Mouse (Mus musculus): ENCODE data around the gene Ace.

Ace gene

DNA sequence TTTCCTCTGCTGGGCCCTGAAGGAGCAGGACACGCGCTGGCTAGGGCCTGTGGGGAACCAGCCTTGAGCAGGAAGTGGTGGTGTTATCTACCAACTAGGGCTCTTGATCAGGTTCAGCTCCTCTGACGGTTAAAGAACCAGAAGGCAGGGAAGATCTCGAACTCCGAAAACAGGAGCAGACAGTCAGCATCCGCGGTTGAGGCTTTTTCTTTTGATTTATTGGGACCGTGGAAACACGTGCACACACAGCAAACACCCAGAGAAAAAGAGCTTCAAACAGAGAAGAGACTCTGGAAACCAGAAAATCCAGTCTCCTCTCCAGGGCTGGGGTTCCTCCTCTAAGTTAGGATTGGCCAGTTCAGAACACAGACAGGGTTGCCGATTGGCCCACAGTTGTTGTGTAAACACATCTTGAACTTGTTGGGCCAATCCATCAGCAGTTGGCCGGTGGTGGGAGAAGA, 21.0 kb upstream of the Ace start:
- no peak for DNase-seq (ENCODE audit: low spot score)

DNA sequence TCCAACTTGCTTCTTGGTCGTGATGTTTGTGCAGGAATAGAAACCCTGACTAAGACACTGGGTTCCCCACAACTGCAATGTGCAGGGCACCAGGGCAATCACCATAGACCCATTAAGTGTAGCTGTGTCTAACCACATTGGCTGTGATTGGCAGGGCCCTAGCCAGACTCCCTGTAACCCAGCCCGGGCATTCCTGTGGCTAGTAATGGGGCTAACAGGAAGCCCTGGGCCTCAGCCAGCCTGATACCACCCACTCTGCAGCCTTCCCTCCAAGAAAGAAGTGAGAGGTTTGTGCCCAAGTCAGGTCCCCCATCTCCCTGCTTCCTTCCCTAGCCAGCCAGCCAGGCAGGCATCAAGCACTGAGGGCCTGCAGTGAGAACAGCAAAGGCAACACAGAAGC, 19.5 kb upstream of the Ace start:
- DNase-seq (ENCODE audit: low spot score): no peak

DNA sequence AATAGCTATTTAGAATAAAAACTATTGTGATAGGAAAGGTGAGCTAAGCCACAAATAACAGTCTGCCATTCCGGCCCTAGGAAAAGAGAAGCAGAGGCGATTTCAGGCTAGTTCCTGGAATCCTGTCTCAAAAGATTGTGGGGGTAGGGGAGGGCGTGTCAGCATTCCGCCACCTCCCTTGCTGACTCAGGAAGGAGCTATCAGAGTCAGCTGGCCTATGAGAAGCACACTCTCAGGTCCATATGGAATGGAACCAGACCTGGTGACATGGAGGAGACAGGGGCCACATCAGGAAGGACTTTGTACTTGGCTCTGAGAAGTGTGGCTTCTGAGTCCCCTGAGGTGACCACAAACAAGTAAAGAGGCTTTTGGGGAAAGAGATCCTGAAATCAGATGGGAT, 17.2 kb upstream of the Ace start:
- DNase-seq (ENCODE audit: low spot score): no peak

DNA sequence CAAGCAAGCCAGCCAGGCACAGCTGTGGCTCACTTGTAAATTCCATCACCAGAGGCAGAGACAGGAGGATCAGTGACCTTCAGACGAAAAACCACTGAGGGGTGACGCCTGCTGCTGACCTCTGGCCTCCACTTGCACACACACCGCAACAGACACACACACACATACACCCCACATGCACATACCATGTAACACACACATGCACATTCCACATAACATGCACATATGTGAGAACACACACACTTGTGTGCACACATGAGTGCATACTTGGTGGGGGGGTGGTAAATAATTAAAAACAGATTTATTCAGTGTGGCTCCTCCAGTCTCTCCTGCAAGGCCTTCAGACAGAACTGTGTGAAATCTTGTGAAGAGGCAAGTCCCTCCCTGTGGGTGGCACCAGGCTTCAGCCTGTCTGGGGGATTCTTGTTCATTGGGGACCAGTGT, 16.1 kb upstream of the Ace start:
- no peak for DNase-seq (ENCODE audit: low spot score)

DNA sequence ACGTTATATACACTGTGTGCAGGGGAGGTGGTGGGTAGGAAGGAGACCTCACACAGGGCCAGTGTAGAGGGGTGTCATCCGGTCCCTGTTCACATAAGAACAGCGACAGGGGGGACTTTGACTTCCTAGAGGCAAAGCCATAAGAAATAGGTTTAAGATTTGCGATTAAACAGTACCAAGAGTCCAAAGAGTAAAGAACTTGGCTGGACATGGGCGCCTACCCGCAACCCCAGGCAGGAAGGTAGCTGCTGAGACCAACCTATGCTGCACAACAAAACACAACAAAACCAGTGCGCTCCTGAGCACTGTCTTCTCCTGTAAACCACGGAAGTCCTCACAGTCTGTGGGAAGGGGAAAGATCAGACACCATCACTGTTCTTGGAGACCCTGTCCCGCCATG, 15.6 kb upstream of the Ace start:
- no peak for DNase-seq (ENCODE audit: low spot score)

DNA sequence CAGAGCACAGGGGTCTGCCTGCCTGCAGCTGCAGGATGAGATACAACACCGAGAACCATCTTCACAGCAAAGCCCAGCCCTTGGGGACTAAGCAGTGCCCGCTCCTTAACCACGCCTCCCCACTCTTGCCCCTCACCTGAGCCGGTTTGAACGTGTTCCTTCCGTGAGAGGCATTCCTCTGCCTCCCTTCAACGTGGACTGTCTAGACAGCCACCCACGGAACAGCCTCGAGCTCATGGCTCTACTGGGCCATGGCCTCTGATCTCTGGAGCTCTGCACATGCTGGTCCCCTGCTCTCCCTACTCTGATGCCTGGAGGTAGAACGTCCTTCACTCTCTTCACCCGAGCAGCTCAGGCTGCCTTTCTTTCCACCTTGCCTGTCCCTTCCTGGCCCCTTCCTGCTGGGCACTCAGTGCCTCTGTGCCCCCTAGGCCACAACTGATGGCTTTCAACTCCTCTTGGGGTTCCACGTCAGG, 14.8 kb upstream of the Ace start, which contains the start of gene Cyb561:
TSS of gene Cyb561 (minus strand) at position 426 of the 476 bp plus-strand sequence.
- no peak for DNase-seq (ENCODE audit: low spot score)

DNA sequence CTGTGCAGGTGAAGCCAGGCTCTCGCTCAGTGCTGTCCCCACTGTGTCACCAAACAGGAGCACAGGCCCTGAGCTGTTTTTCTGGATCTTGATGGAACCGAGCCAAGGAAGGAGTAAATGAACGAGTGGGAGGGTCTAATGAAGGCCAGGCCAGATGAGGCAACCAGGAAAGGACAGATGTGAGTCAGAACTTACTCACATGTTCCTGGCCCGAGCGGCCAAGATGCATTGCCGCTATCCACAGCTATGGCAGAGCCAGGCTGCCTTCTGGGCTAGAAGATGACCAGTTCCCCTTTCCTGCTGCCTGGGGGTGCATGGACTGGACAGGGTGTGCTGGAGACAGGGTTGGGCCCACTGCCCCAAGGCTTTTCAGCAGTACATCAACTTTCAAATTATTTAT, 14.3 kb upstream of the Ace start:
- DNase-seq (ENCODE audit: low spot score): peak; percentile 53

DNA sequence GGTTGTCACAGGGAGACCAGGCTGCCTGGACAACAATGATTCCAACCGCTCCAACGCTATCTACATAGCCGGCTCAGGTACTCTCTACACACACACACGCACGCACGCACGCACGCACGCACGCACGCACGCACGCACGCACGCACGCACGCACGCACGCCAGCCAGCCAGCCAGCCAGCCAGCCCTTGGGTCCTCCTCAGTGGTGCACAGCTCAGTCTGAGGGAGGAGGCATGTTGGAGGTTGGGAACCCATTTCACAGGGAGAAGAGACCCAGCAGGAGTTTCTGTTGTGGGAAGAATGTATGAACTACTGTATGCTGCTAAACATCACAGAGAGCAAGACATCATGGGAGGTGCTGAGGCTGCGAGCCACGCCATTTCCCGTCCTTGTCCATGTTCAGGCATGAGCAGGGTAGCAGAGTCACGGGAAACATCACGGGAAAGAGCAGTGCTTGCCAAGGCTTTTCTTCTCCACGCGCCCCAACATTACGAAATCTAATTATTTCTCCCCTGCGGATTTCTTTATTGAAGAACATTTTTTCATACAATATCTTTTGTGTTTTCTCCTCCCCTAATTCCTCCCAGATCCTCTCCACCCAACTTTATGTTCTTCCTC, 11.8 kb upstream of the Ace start:
- DNase-seq (ENCODE audit: low spot score): no peak

DNA sequence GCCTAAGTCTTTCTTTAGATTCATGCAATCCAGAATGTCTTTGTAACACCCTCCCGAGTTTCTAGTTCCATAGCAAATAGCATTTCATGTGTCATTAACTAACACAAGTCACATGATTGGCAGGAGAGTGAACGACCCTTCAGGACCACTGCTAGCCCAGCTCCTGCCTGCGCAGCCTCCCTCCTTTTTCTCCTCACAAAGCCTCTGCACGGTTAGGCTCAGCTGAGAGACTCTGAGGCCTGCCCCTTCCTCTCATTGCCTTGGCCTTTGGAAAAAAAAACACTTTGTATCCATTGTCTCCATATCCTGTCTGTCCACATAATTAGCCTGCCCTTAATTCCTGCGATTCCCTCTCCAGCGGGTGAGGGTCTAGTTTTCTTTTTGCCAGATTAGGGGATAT, 10.2 kb upstream of the Ace start:
- DNase-seq (ENCODE audit: low spot score): no peak

DNA sequence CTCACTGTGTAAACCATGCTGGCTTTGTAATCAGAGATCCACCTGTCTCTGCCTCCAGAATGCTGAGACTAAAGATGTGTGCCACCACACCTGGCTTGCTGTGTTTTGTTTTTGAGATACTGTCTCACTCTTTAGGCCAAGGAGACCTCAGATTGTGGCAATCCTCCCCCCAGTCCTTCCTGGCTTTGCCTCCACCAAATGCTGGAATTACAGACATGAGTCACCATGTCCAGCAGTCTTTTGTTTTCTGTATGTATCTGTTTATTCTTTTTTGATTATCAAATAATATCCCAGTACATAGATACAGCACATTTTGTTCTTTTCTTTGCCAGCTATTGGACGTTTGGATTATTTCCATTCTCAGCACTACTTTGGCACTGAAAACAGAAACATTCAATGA, 9.2 kb upstream of the Ace start:
- no peak for DNase-seq (ENCODE audit: low spot score)

DNA sequence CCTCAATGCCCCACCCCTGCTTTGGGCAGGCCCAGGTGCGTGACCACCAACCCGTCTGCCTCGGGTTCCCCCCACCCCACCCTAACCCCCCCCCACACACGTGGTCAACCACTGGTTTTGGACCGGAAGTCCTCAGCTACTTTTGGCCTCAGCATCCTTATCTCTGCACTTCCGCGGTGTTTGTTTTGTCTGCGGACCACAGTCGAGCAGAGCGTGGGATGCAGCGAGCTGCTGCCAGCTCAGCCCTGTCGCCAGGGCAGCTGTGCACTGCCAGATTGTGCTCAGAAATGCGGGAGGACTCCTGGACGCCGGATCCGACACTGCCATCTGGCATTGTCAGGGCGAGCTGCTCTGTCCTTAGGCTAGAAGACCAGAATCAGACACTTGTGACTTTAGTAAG, 8.4 kb upstream of the Ace start:
- peak; percentile 70 for DNase-seq (ENCODE audit: low spot score)

DNA sequence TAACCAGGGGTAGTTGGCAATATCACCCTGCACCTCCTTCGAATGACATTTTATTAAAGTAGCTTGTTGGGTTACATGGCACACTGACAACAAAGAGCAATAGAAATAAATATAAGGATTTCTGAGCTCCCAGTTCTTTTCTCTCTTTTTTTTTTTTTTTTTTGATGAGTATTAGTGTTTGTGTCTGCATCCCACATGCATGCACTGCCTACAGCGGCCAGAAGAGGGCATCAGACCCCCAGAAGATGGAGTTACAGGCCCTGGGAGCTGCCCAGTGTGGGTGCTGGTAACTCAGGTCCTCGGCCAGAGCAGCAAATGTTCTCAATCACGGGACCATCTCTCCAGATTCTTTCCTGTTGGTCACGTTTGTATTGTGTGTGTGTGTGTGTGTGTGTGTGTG, 3.1 kb upstream of the Ace start:
- no peak for DNase-seq (ENCODE audit: low spot score)

DNA sequence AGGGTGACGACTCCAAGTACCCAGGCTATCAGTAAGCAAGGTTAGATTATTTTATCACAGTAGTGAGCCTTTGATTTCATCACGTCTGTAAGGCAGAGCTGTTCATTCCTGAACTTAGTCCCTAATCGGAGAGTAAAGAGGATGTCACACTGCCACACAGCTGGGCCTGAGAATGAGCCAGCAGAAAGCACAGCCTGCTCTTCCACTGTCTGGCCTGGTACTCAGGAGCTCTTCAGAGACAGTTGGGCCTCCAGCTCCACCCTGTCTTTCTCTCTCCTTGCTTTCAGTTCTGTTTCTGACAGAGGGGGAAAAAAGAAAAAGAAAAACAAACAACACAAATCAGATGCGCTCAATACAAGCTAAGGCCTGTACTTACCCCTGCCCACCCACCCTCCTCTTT, 1.5 kb upstream of the Ace start:
- no peak for DNase-seq (ENCODE audit: low spot score)

DNA sequence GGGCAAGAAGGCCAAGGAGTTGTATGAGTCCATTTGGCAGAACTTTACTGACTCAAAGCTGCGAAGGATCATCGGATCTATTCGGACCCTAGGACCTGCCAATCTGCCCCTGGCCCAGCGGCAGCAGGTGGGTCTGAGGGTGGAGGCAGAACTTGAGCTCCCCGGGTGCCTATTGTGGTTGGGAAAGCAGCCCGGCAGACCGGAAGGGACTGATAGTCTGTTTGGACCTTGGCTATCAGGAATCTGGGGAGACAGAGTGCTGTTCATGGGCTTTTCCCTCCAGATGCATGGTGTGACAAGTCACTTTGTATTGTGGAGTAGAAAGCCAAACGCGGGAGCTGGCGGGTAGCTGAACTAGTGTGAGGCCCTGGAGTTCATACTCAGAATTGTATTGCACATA, 1.2 kb downstream of the Ace start:
- DNase-seq (ENCODE audit: low spot score): no peak

DNA sequence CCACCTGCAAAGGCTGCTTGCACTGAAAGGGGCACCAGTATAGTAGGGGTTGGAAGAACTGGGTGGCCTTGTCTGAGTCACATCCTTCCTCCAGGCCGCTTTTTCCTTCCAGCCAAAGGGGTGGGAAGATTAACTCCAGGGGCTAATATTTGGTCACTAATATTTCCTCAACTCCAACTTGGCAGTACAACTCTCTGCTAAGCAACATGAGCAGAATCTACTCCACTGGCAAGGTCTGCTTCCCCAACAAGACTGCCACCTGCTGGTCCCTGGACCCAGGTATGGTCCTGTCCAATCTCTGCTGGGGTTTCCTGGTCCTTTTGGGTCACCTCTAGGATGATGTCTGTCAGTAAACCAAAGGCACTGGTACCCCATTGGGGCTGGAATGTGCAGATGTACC, 1.8 kb downstream of the Ace start:
- no peak for DNase-seq (ENCODE audit: low spot score)

DNA sequence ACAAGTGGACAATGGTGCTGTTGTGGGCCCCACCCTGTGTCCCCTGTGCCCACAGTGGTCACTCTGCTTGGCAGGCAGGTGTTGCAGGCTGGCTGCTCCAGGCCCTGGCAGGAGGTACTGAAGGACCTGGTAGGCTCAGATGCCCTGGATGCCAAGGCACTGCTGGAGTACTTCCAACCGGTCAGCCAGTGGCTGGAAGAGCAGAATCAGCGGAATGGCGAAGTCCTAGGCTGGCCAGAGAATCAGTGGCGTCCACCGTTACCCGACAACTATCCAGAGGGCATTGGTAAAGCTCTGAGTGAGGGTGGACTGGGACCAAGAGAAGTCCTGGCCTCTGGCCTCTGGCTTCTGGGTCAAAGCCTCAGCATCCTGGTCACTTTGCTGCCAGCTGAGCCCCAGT, 6.8 kb downstream of the Ace start:
- no peak for DNase-seq (ENCODE audit: low spot score)

DNA sequence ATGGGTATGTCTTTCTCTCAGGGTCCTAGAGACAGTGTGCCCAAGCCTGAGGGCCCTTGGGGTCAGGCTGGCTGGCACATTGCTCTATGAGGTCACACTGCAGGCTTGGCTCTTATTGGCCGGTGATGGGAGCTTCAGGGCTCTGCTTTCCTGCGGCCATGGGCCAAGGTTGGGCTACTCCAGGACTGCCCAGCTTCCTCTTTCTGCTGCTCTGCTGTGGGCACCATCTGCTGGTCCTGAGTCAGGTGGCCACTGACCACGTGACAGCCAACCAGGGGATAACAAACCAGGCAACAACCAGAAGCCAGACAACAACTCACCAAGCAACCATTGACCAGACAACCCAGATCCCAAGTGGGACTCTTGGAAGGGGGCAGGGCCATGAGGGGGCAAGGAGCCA, 7.3 kb downstream of the Ace start:
- no peak for DNase-seq (ENCODE audit: low spot score)

DNA sequence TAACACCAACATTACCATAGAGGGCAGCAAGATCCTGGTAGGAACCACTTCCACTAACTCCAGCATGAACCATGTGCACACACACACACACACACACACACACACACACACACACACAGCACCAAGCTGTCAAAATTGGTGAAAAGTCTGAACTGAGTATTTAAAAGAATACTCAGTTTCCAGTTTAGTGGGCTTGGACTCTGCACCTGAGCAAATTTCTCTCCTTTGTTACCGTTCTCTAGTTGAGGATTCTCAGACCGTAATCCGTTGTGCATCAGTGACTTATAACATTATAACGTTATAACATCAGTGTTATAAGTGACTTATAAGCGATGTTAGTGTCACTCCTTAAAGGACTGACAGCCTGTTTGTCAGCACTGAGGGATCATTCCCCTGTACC, 7.9 kb downstream of the Ace start:
- DNase-seq (ENCODE audit: low spot score): no peak

DNA sequence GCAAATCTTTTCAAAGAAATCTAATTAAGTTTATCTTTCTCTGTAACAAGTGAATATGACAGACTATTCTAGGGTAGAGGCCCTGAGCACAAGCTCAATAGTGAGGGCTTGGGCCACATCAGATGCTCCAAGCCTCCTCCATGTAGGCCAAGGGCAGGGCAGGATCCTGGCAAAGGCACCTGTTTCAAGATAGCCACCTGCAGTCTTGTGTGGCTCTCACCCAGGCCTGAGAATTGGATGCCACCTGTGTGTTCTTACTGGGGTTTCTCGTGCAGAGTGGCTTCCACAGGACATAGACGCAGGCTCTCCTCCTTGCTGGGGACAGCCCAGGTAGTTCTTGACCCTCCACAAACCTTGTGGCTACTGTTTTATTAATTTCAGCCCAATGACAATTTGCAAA, 10.5 kb downstream of the Ace start:
- DNase-seq (ENCODE audit: low spot score): no peak

DNA sequence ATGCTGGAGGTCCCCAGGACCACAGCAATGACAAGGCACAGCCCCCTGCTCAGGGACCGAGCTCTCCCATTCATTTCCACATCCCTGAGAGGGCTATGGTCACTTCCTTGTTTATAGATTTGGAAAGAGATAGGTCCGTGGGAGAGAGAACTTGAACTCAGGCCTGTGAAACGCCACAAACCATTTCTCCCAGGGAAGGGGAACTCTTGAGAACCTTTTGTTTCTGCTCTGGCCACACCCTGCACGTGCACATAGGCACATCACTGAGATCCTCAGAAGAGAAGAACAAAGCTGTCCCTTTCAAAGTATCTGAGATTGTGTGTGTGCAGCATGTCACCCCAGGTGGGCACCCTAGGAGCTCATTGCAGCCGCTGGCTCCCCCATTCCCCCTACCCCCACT, 10.9 kb downstream of the Ace start:
- no peak for DNase-seq (ENCODE audit: low spot score)

DNA sequence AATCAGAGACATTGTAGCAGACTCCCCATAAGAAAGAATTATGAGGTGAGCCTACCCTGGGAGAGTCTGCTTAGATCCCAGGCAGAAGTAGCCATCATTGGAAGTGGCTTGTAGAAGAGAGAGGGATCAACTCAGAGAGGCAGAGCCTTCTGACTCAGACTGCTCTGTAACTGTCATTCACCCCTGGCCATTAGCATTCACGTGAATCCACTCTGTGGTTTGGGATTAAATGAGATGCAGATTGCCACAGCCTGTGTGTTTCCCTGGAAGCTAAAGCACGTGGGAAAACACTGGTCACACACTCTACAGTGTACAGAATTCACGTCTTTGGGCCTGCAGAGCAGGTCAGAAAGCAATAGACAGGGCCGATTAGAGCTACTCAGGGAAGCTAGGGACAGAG, 16.7 kb downstream of the Ace start:
- DNase-seq (ENCODE audit: low spot score): no peak

DNA sequence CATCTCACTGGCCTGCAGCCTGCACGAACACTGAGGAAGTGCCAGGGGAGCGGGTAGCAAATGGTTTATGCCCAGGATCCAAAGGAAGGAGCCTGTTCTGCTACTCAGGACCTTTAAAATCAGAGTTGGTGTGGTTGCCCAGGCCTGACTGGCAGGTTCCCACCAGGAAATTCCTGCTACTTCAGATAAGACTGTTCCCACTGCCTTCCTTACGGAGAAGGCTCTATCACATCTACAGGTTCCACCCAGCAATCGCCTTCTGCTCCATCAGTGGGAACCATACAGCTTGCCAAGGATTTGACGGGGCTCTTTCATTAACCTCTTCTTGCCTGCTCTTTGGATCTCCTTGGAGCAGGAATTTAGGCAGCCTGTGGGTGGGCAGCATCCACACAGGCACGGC, 19.7 kb downstream of the Ace start:
- DNase-seq (ENCODE audit: low spot score): no peak

DNA sequence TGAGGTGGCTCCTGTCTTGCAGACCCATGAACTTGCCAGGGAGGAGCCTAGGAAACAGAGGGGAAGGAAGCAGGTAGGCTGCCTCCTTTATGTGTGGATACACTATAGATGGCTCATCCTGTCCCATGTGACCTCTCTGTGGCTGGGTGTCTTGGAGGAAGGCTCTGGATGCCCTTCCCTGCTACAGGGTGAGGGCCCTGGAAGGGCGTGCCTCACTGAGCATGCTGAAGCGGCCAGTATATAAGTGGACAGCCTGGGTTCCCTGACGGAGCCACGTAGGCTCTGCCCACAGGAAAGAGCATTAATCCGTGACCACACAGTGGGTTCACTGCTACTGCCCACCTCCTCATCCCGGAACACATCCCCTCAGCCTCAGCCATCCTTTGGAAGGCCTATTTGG, 21.7 kb downstream of the Ace start:
- DNase-seq (ENCODE audit: low spot score): no peak

DNA sequence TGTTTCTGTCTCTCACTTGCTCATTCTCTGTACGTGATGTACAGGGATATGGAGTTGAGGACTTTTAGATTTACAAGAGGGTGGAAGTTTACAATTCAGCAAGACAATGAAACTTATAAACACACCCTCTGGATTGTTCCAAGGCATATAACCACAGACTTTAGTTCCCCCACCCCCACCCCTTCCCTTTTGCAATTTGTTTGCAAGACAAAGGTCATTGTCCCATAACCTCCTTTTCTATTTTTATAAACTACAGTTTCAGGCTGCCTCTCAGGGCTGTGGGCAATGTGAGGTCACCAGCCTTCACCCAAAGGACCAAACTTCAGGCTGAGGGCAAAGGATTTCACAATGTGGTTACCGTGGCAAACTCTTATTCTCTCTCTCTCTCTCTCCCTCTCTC, 22.5 kb downstream of the Ace start:
- DNase-seq (ENCODE audit: low spot score): no peak

DNA sequence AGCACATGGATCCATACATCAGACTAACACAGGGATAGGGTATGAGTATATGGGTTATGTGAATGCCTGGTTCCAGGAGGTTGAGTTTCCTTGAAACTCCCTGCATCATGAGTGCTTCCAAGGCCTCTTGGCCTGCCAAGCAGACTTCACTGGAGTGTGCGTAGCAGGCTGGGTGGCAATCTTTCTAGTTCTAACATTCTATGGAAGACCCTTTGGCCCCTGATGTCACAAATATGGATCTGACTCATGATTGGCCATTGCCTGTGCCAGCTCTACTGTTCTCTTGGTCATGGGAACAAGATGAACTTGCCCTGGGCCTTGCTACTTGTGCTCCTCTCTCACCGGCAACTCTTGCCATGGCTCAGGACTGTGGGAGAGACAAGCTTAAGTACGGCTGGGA, 26.6 kb downstream of the Ace start, which contains the start of gene Ace3:
TSS of gene Ace3 (plus strand) at position 301 of the 400 bp plus-strand sequence.
- DNase-seq (ENCODE audit: low spot score): no peak
